Mouse (Mus musculus): ENCODE measurements around the gene Qser1. TPM values are rescaled to one million over a fixed set of nuclear protein-coding genes. Genes with fewer than 3 reads are reported as not detected.

Gene Qser1
- polyA plus RNA-seq, 1 experiment, result 0.02 TPM

DNA sequence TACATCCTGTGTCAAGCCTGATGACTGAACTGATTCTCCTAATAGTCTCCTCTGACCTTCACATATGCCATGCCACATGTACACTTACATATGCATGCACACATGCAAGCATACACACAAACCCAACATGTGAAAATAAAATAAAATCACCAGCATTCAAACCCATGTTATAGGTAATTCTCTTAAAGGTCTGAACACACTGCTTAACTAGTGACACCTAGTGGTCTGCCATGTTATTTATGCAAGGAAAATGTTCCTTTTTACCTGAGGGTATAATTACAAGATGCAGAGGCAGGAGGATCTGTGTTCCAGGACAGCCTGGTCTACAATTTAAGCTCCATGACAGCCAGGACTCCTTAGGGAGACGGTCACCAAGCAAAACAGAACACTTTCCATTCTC is 41.8 kb downstream of the Qser1 start:
- no peak overlapping the region for H3K4me3 ChIP-seq (replicated peaks)
- no peaks in the 10 kb centered on the region for H3K9me3 ChIP-seq (ENCODE audit: control insufficient read depth, low read length)
- H3K36me3 ChIP-seq (ENCODE audit: control insufficient read depth), result peaks cover 32% of the 10 kb centered on the region
- H3K4me1 ChIP-seq (ENCODE audit: control insufficient read depth), result no peaks in the 10 kb centered on the region
- no peaks in the 10 kb centered on the region for H3K27me3 ChIP-seq (ENCODE audit: control insufficient read depth)
- no peak for TF ChIP-seq TAL1 (IDR thresholded peaks at IDR 0.05; ENCODE audit: low read length)
- no peak for TF ChIP-seq GATA1 (IDR thresholded peaks at IDR 0.05; ENCODE audit: low read length)

DNA sequence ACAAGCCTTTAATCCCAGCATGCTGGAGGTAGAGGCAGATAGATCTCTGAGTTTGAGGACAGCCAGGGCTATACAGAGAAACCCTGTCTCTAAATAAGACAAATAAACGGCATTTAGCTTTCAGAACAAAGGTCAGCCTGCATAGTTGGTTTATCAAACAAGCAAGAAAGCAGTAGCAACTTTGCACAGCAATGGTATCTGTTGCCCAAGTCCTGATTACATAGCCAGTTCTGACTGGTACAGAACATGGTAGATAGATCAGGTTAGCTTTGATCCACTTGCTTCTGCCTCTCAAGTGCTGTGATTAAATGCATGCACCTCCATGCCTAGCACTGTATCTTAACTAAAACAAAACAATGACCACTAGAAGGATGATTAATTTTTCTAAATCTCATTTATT is 47.9 kb downstream of the Qser1 start:
- Histone ChIP-seq H3K4me3 (replicated peaks) (no peak overlapping the region), H3K27me3 (ENCODE audit: control insufficient read depth) (no peaks in the 10 kb centered on the region), H3K36me3 (ENCODE audit: control insufficient read depth) (peaks cover 17% of the 10 kb centered on the region), H3K4me1 (ENCODE audit: control insufficient read depth) (no peaks in the 10 kb centered on the region), H3K9me3 (ENCODE audit: control insufficient read depth, low read length) (no peaks in the 10 kb centered on the region)
- TF ChIP-seq TAL1 (IDR thresholded peaks at IDR 0.05; ENCODE audit: low read length), result no peak
- no peak for TF ChIP-seq GATA1 (IDR thresholded peaks at IDR 0.05; ENCODE audit: low read length)

DNA sequence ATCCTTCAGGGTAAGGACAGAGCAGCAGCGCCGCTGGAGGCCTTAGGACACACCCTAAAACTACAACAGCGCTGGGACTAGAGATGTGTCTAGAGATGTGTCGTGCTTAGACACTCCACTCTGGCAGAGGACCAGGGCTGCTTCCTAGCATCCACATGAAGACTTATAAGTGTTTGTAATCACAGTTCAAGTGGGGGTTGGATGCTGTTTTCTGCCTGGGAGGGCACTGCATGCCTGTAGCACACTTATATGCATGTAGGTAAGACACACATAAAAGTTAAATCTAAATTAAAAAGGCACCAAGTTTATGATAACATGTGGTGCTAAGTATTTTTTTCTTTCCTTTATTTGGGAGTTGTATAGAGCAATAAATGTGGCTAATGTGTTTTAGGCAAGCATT is 52.5 kb downstream of the Qser1 start:
- Histone ChIP-seq H3K36me3 (ENCODE audit: control insufficient read depth) (peaks cover 5% of the 10 kb centered on the region; the same call in 1 of the 2 replicates), H3K4me3 (replicated peaks) (no peak overlapping the region), H3K27me3 (ENCODE audit: control insufficient read depth) (no peaks in the 10 kb centered on the region), H3K4me1 (ENCODE audit: control insufficient read depth) (no peaks in the 10 kb centered on the region), H3K9me3 (ENCODE audit: control insufficient read depth, low read length) (no peaks in the 10 kb centered on the region)
- no peak for TF ChIP-seq GATA1 (IDR thresholded peaks at IDR 0.05; ENCODE audit: low read length)
- TF ChIP-seq TAL1 (IDR thresholded peaks at IDR 0.05; ENCODE audit: low read length), result no peak

DNA sequence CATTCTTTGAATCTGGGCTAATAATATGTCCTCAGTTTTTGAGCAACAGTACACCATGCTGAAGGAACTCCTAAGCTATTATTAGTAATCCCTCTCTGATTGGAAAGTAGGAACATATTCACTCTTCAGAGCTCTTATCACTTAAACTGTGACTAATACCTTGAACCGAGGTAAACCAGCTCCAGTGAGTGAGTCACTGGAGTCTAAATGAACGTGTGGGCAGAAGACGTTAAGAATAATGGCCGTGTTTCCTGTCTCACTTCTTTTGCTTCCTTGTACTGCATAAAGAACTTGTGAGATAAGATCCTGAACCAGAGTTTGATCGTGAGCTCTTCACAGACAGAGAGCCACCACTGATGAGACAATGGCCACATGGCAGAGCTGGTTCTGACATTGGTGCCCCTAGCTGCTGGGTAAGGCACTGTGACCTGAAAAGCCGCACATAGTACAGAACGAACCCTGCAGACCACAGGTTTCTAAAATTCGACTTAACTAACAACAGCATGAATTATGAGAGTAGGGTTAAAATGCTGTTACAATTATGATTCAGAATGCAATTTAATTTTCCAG is 53.3 kb downstream of the Qser1 start:
- Histone ChIP-seq H3K4me3 (replicated peaks) (no peak overlapping the region), H3K36me3 (ENCODE audit: control insufficient read depth) (peaks cover 5% of the 10 kb centered on the region; the same call in 1 of the 2 replicates), H3K4me1 (ENCODE audit: control insufficient read depth) (no peaks in the 10 kb centered on the region), H3K9me3 (ENCODE audit: control insufficient read depth, low read length) (no peaks in the 10 kb centered on the region), H3K27me3 (ENCODE audit: control insufficient read depth) (no peaks in the 10 kb centered on the region)
- TF ChIP-seq GATA1 (IDR thresholded peaks at IDR 0.05; ENCODE audit: low read length), result no peak
- TF ChIP-seq TAL1 (IDR thresholded peaks at IDR 0.05; ENCODE audit: low read length), result no peak

DNA sequence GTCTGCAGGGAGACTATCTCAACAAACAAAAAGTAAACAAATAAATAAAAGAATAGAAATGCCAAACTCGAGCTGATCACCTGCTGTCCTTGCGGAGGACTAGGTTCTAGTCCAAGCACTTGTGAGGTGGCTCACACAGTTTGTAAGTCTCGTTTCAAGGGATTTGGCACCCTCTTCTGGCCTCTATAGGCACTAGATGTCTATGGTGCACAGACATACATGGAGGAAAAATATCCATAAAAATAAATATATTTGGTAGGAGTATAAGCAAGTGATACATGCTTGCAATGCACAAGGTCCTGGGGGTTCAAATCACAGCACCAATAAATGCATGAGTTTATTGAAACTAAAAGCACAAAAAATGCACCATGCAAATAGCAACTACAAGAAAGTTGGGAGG is 65.9 kb downstream of the Qser1 start:
- TF ChIP-seq TAL1 (IDR thresholded peaks at IDR 0.05; ENCODE audit: low read length), result no peak
- TF ChIP-seq GATA1 (IDR thresholded peaks at IDR 0.05; ENCODE audit: low read length), result no peak
- Histone ChIP-seq H3K36me3 (ENCODE audit: control insufficient read depth) (no peaks in the 10 kb centered on the region), H3K4me3 (replicated peaks) (no peak overlapping the region), H3K27me3 (ENCODE audit: control insufficient read depth) (no peaks in the 10 kb centered on the region), H3K4me1 (ENCODE audit: control insufficient read depth) (peaks cover 4% of the 10 kb centered on the region), H3K9me3 (ENCODE audit: control insufficient read depth, low read length) (no peaks in the 10 kb centered on the region)

DNA sequence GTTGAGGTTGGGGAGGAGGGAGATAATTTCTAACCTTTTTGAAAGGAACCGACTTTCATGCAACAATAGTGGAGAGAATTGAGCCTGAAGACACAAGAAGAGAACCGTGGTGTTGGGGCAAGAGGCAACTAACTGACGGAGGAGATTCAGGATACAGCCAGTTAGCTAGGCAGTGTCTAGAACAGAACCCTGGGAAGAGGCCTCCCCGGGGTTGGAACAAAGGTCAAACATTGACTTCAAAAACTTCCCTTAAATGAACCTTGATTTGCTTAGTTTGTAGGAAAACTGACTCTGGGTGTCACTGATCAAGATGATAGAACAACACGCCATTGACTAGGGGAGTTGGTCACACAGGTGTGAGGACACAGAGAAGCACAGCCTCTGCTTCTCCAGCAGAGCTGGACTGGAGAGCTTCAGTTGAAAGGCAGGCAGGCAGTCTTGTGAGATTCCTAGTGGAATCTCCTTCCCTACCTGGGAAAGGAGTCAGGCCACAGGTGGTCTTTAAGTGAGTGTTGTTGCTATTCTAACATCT is 67.8 kb downstream of the Qser1 start:
- H3K4me3 ChIP-seq (replicated peaks), result no peak overlapping the region
- H3K9me3 ChIP-seq (ENCODE audit: control insufficient read depth, low read length), result no peaks in the 10 kb centered on the region
- H3K36me3 ChIP-seq (ENCODE audit: control insufficient read depth), result no peaks in the 10 kb centered on the region
- H3K4me1 ChIP-seq (ENCODE audit: control insufficient read depth), result peaks cover 4% of the 10 kb centered on the region
- H3K27me3 ChIP-seq (ENCODE audit: control insufficient read depth), result peaks cover 4% of the 10 kb centered on the region; the same call in 1 of the 2 replicates
- no peak for TF ChIP-seq GATA1 (IDR thresholded peaks at IDR 0.05; ENCODE audit: low read length)
- TF ChIP-seq TAL1 (IDR thresholded peaks at IDR 0.05; ENCODE audit: low read length), result no peak

DNA sequence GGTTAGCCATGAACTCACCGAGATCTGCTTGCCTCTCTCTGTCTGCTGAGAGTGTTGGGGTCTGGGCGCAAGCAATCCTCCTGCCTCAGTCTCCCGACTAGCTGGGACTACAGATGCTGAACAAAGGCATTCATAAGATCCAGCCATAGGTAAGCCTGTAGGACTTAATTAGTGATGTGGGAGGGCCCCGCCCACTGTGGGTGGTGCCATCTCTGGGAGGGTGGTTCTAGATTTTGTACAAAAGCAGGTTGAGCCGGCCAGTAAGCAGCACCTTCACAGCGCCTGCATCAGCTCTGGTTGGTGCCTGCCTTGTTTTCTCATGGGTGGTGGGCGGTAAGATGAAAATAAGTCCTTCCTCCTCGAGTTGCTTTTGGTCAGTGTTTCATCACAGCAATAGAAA is 70.3 kb downstream of the Qser1 start:
- no peaks in the 10 kb centered on the region for H3K36me3 ChIP-seq (ENCODE audit: control insufficient read depth)
- H3K27me3 ChIP-seq (ENCODE audit: control insufficient read depth), result peaks cover 28% of the 10 kb centered on the region
- H3K4me3 ChIP-seq (replicated peaks), result no peak overlapping the region
- H3K4me1 ChIP-seq (ENCODE audit: control insufficient read depth), result peaks cover 15% of the 10 kb centered on the region
- no peaks in the 10 kb centered on the region for H3K9me3 ChIP-seq (ENCODE audit: control insufficient read depth, low read length)
- TF ChIP-seq GATA1 (IDR thresholded peaks at IDR 0.05; ENCODE audit: low read length) (no peak), TAL1 (IDR thresholded peaks at IDR 0.05; ENCODE audit: low read length) (no peak)

DNA sequence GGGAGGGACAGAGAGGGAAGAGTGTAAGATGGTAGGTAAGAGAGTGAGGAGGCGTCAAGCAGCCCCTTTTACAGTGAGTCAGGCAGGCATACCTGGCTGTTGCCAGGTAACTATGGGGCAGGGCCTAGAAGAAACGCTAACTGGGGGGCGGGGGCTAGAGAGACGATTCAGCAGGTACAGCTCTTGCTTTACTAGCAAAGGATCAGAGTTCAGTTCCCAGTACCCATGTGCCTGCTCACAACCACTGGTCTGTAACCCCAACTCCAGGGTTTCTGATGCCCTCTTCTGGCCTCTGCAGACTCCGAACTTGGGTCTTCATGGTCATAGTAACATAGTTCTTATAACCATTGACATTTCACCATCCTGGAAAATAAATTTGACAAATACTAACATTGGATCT is 72.6 kb downstream of the Qser1 start:
- Histone ChIP-seq H3K36me3 (ENCODE audit: control insufficient read depth) (no peaks in the 10 kb centered on the region), H3K9me3 (ENCODE audit: control insufficient read depth, low read length) (no peaks in the 10 kb centered on the region), H3K27me3 (ENCODE audit: control insufficient read depth) (peaks cover 43% of the 10 kb centered on the region), H3K4me3 (replicated peaks) (no peak overlapping the region), H3K4me1 (ENCODE audit: control insufficient read depth) (peaks cover 15% of the 10 kb centered on the region)
- TF ChIP-seq TAL1 (IDR thresholded peaks at IDR 0.05; ENCODE audit: low read length), result no peak
- no peak for TF ChIP-seq GATA1 (IDR thresholded peaks at IDR 0.05; ENCODE audit: low read length)

DNA sequence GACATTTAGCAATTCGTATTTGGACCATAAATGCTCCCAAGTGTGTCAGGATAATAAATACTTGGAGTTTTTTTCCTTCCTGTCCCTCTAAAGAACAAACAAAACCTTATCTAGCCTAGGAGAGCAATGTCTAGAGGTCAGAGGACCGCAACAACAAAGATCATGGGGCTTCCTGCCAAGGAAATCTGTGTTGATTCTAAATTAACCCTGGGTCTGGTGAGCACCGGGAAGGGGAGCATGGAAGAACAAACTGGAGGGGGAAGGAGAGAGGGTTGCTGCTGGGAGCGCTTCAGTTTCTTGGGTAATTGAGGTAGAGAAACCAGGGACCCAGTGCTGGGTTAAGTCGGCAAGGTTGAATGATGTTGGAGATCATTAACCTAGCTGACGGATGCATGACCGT is 73.4 kb downstream of the Qser1 start:
- Histone ChIP-seq H3K27me3 (ENCODE audit: control insufficient read depth) (peaks cover 45% of the 10 kb centered on the region), H3K9me3 (ENCODE audit: control insufficient read depth, low read length) (no peaks in the 10 kb centered on the region), H3K4me1 (ENCODE audit: control insufficient read depth) (peaks cover 15% of the 10 kb centered on the region), H3K36me3 (ENCODE audit: control insufficient read depth) (no peaks in the 10 kb centered on the region), H3K4me3 (replicated peaks) (peak overlapping the region; percentile 69)
- TF ChIP-seq TAL1 (IDR thresholded peaks at IDR 0.05; ENCODE audit: low read length) (no peak), GATA1 (IDR thresholded peaks at IDR 0.05; ENCODE audit: low read length) (no peak)

DNA sequence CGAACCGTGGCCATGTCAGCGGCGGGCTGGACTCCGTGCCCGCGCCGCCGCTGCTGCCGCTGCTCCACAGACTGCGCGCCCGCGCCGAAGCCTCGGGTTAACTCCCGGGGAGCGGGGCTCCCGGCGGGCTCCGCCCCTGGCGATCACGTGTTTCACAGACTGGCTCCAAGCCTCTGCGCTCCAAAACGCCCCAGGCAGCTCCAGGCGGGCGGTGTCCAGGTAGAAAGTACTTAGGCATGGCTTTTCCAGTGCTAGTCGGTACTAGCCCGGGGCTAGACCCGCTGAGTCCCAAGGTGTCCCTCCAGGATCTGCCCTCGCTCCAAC is 73.9 kb downstream of the Qser1 start, which contains the start of gene Depdc7:
Gene Depdc7 (minus strand): TSS at position 138 of the 324 bp plus-strand sequence.
- Histone ChIP-seq H3K4me1 (ENCODE audit: control insufficient read depth) (peaks cover 15% of the 10 kb centered on the region), H3K27me3 (ENCODE audit: control insufficient read depth) (peaks cover 45% of the 10 kb centered on the region), H3K4me3 (replicated peaks) (peak within 1 kb of the TSS; percentile 69), H3K36me3 (ENCODE audit: control insufficient read depth) (no peaks in the 10 kb centered on the region), H3K9me3 (ENCODE audit: control insufficient read depth, low read length) (no peaks in the 10 kb centered on the region)
- no peak for TF ChIP-seq GATA1 (IDR thresholded peaks at IDR 0.05; ENCODE audit: low read length)
- no peak for TF ChIP-seq TAL1 (IDR thresholded peaks at IDR 0.05; ENCODE audit: low read length)

All from erythroblast, embryonic 14.5 days (primary cell).